Mouse (Mus musculus): ENCODE data around the gene Dlst. TPM values are rescaled to one million over a fixed set of nuclear protein-coding genes. Genes with fewer than 3 reads are reported as not detected.

Gene Dlst
- polyA plus RNA-seq (2014; fragmentation: Nextera tagmentation; extraction: Ambion mirVana) = 118 TPM in 2 replicates

DNA sequence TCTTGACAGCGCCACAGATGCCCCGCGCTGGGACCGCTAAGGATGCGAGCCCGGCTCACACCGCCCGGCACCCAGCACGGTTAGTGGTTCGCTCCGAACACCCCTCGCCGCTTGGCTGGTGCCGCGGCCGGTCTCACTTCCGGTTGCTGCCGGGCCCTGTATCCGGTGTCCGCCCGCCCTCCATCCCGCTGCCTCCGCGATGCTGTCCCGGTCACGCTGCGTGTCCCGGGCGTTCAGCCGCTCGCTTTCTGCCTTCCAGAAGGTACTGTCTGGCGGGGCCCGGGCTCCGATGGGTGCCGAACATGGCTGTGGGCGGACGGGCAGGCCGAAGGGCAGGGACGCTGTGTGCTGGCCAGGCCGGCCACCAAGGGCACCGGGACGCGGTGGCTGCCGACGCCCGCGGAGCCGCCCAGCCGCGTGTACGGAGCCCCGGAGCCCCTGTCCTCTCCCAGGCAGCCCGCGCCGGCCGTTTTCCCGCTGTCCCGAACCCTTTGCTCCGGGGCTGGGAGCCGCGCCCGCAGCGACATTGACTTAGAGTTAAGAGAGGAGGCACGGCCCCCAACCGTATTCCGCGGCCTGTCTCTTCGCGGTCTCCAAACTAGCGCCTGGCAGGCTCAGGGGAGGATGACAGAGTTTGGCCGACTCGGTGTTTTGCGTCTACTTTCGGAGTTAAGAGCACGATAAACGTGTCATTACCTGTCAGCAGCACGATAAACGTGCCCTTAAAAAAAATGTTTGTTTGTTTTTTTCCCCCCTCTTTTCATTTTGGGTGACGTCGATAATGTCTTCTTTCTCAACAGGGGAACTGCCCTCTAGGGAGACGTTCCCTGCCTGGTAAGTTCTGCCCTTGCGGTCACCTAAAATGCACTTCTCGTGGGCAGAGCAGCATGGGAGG lies at the start of gene Dlst, which contains the start of gene Prox2:
TSS of gene Dlst (plus strand) at position 136 of the 895 bp plus-strand sequence.
TSS of gene Prox2 (minus strand) at position 62 of the 895 bp plus-strand sequence.
- peaks cover 6% of the 10 kb centered on the region for H3K4me1 ChIP-seq (replicated peaks; ENCODE audit: control insufficient read depth, insufficient read depth, low read length)
- peak within 1 kb of the TSS; percentile 74; the same call in 1 of the 2 replicates for H3K27ac ChIP-seq (ENCODE audit: low read depth, low read length)
- H3K27me3 ChIP-seq (ENCODE audit: control insufficient read depth, insufficient read depth, low read length) = no peaks in the 10 kb centered on the region
- under 1% methylated on average over 81 of the region's 83 CpGs for WGBS
- H3K4me3 ChIP-seq (ENCODE audit: low read depth, low read length) = peak within 1 kb of the TSS; percentile 90
- peak; percentile 94 for ATAC-seq (replicated peaks; ENCODE audit: low FRiP score)
- DNase-seq (ENCODE audit: low spot score) = peak; percentile 94
- no peaks in the 10 kb centered on the region for H3K36me3 ChIP-seq (ENCODE audit: control insufficient read depth, insufficient read depth, low read length)
- H3K4me2 ChIP-seq (ENCODE audit: low read depth, low read length, severe bottlenecking) = peak within 1 kb of the TSS; percentile 81
- H3K9me3 ChIP-seq (ENCODE audit: control insufficient read depth, low read length) = no peaks in the 10 kb centered on the region
- H3K9ac ChIP-seq (ENCODE audit: low read length) = peak within 1 kb of the TSS; percentile 93

DNA sequence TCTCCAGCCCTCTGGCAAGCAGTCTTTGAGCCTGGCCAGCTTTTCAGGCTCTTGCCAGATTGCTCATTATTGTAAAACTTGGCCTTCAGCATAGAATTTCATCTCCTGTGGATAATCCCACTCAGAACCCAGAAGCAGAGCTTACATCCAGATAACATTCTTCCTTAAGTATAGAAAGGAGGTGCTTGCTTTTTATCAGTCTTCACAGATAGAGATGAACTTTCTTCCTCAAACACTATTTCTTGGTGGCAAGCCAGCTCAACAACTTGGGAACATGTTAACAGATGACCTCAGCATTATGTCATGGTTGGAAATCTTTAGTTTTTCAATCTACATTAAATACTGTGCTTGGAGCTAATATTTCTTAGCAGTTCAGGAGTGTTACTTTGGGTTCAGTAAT lies 39.6 kb upstream of the Dlst start:
- ATAC-seq (replicated peaks; ENCODE audit: low FRiP score) (no peak), DNase-seq (ENCODE audit: low spot score) (no peak)
- H3K36me3 ChIP-seq (ENCODE audit: control insufficient read depth, insufficient read depth, low read length) = peaks cover 3% of the 10 kb centered on the region; the same call in 1 of the 2 replicates
- no peak overlapping the region for H3K4me2 ChIP-seq (ENCODE audit: low read depth, low read length, severe bottlenecking)
- no peak overlapping the region for H3K27ac ChIP-seq (ENCODE audit: low read depth, low read length)
- no peaks in the 10 kb centered on the region for H3K4me1 ChIP-seq (replicated peaks; ENCODE audit: control insufficient read depth, insufficient read depth, low read length)
- no peaks in the 10 kb centered on the region for H3K27me3 ChIP-seq (ENCODE audit: control insufficient read depth, insufficient read depth, low read length)
- no peak overlapping the region for H3K4me3 ChIP-seq (ENCODE audit: low read depth, low read length)
- H3K9me3 ChIP-seq (ENCODE audit: control insufficient read depth, low read length) = no peaks in the 10 kb centered on the region
- no peak overlapping the region for H3K9ac ChIP-seq (ENCODE audit: low read length)

DNA sequence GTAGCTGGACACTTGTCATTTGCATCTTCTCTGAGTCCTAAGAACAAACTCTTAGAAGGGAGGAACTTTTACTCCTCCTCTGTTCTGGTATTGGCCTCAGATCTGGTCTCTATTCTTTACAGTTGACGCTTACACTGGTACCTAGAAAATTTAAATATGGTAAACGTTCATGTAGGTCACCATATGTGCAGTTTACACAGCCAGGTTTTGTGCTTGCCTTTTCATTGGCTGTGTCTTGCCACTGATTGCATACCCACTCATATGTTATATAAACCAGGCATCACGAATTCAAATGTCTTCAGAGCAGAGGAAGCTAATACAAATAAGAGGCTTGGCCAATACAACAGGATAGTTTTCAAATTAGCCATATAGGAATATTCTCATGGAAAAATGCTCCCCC lies 33.5 kb upstream of the Dlst start:
- WGBS = 90% methylated on average over 3 of the region's 3 CpGs
- H3K9me3 ChIP-seq (ENCODE audit: control insufficient read depth, low read length) = no peaks in the 10 kb centered on the region
- no peaks in the 10 kb centered on the region for H3K4me1 ChIP-seq (replicated peaks; ENCODE audit: control insufficient read depth, insufficient read depth, low read length)
- H3K4me3 ChIP-seq (ENCODE audit: low read depth, low read length) = no peak overlapping the region
- H3K9ac ChIP-seq (ENCODE audit: low read length) = no peak overlapping the region
- DNase-seq (ENCODE audit: low spot score) (no peak), ATAC-seq (replicated peaks; ENCODE audit: low FRiP score) (no peak)
- peaks cover 3% of the 10 kb centered on the region; the same call in 1 of the 2 replicates for H3K36me3 ChIP-seq (ENCODE audit: control insufficient read depth, insufficient read depth, low read length)
- H3K27me3 ChIP-seq (ENCODE audit: control insufficient read depth, insufficient read depth, low read length) = no peaks in the 10 kb centered on the region
- H3K4me2 ChIP-seq (ENCODE audit: low read depth, low read length, severe bottlenecking) = no peak overlapping the region
- H3K27ac ChIP-seq (ENCODE audit: low read depth, low read length) = no peak overlapping the region

GRCm38 (mm10) chr12:85084257-85084656 lies 26.4 kb upstream of the Dlst start:
- Histone ChIP-seq H3K9ac (ENCODE audit: low read length) (no peak overlapping the region), H3K4me2 (ENCODE audit: low read depth, low read length, severe bottlenecking) (no peak overlapping the region), H3K36me3 (ENCODE audit: control insufficient read depth, insufficient read depth, low read length) (no peaks in the 10 kb centered on the region; the same call in none of the 2 replicates), H3K27ac (ENCODE audit: low read depth, low read length) (no peak overlapping the region), H3K4me1 (replicated peaks; ENCODE audit: control insufficient read depth, insufficient read depth, low read length) (no peaks in the 10 kb centered on the region), H3K27me3 (ENCODE audit: control insufficient read depth, insufficient read depth, low read length) (no peaks in the 10 kb centered on the region), H3K4me3 (ENCODE audit: low read depth, low read length) (no peak overlapping the region), H3K9me3 (ENCODE audit: control insufficient read depth, low read length) (no peaks in the 10 kb centered on the region)
- 91% methylated on average over 2 of the region's 2 CpGs for WGBS
- ATAC-seq (replicated peaks; ENCODE audit: low FRiP score) (no peak), DNase-seq (ENCODE audit: low spot score) (no peak)

DNA sequence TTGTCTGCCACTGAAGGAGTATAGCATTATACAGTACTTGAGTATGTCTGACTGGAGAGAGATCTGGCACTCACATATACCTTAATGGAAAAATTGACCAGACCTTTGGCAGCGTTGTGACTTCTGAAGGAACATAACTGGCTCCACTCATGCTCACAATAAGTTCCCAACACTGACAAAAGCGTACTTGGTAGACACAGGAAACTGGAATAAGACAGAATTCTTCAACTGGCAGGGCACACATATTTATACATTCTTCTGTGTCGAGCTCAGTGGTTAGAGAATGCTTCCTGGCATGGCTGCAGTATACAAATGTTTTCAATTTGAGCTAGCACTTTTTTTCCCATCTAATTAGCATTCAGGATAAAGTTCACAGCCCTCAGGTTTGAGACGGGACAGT lies 25.7 kb upstream of the Dlst start:
- no peak overlapping the region for H3K4me2 ChIP-seq (ENCODE audit: low read depth, low read length, severe bottlenecking)
- no peak overlapping the region for H3K9ac ChIP-seq (ENCODE audit: low read length)
- H3K27ac ChIP-seq (ENCODE audit: low read depth, low read length) = no peak overlapping the region
- DNase-seq (ENCODE audit: low spot score) (no peak), ATAC-seq (replicated peaks; ENCODE audit: low FRiP score) (no peak)
- no peaks in the 10 kb centered on the region for H3K9me3 ChIP-seq (ENCODE audit: control insufficient read depth, low read length)
- WGBS = 83% methylated on average over 4 of the region's 4 CpGs
- no peak overlapping the region for H3K4me3 ChIP-seq (ENCODE audit: low read depth, low read length)
- H3K27me3 ChIP-seq (ENCODE audit: control insufficient read depth, insufficient read depth, low read length) = no peaks in the 10 kb centered on the region
- H3K4me1 ChIP-seq (replicated peaks; ENCODE audit: control insufficient read depth, insufficient read depth, low read length) = no peaks in the 10 kb centered on the region
- H3K36me3 ChIP-seq (ENCODE audit: control insufficient read depth, insufficient read depth, low read length) = no peaks in the 10 kb centered on the region; the same call in none of the 2 replicates

GRCm38 (mm10) chr12:85087845-85088244 lies 22.8 kb upstream of the Dlst start:
- WGBS = 94% methylated on average over 12 of the region's 12 CpGs
- Histone ChIP-seq H3K9ac (ENCODE audit: low read length) (no peak overlapping the region), H3K27ac (ENCODE audit: low read depth, low read length) (no peak overlapping the region), H3K4me1 (replicated peaks; ENCODE audit: control insufficient read depth, insufficient read depth, low read length) (no peaks in the 10 kb centered on the region), H3K9me3 (ENCODE audit: control insufficient read depth, low read length) (no peaks in the 10 kb centered on the region), H3K4me2 (ENCODE audit: low read depth, low read length, severe bottlenecking) (no peak overlapping the region), H3K27me3 (ENCODE audit: control insufficient read depth, insufficient read depth, low read length) (no peaks in the 10 kb centered on the region), H3K36me3 (ENCODE audit: control insufficient read depth, insufficient read depth, low read length) (no peaks in the 10 kb centered on the region; the same call in none of the 2 replicates), H3K4me3 (ENCODE audit: low read depth, low read length) (no peak overlapping the region)
- DNase-seq (ENCODE audit: low spot score) = no peak
- no peak for ATAC-seq (replicated peaks; ENCODE audit: low FRiP score)

DNA sequence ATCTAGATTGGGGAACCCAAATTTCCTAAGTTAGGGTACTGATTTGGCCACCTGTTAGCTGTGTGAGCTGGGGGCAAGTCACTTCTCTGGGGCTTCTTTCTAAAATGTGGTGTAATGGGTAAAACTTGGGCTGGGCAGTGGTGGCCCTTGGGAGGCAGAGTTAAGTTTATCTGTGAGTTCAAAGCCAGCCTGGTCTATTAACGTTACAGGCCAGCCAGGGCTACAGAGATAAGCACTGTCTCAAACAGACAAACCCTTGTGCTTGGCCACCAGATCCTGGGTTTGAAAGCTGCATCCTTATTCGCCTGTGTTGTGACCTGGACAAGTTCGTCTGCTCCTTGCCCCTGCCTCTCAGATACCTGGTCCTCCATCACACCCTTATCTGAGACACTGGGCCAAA lies 19.4 kb upstream of the Dlst start:
- no peak overlapping the region for H3K9ac ChIP-seq (ENCODE audit: low read length)
- H3K4me1 ChIP-seq (replicated peaks; ENCODE audit: control insufficient read depth, insufficient read depth, low read length) = no peaks in the 10 kb centered on the region
- no peak overlapping the region for H3K4me3 ChIP-seq (ENCODE audit: low read depth, low read length)
- 85% methylated on average over 3 of the region's 3 CpGs for WGBS
- H3K36me3 ChIP-seq (ENCODE audit: control insufficient read depth, insufficient read depth, low read length) = no peaks in the 10 kb centered on the region; the same call in none of the 2 replicates
- H3K9me3 ChIP-seq (ENCODE audit: control insufficient read depth, low read length) = no peaks in the 10 kb centered on the region
- no peak overlapping the region for H3K27ac ChIP-seq (ENCODE audit: low read depth, low read length)
- no peak overlapping the region for H3K4me2 ChIP-seq (ENCODE audit: low read depth, low read length, severe bottlenecking)
- ATAC-seq (replicated peaks; ENCODE audit: low FRiP score) = no peak
- DNase-seq (ENCODE audit: low spot score) = no peak
- H3K27me3 ChIP-seq (ENCODE audit: control insufficient read depth, insufficient read depth, low read length) = no peaks in the 10 kb centered on the region

- Histone ChIP-seq H3K4me3 (ENCODE audit: low read depth, low read length) (no peak overlapping the region), H3K4me2 (ENCODE audit: low read depth, low read length, severe bottlenecking) (no peak overlapping the region), H3K4me1 (replicated peaks; ENCODE audit: control insufficient read depth, insufficient read depth, low read length) (no peaks in the 10 kb centered on the region), H3K9ac (ENCODE audit: low read length) (no peak overlapping the region), H3K36me3 (ENCODE audit: control insufficient read depth, insufficient read depth, low read length) (no peaks in the 10 kb centered on the region; the same call in none of the 2 replicates), H3K27me3 (ENCODE audit: control insufficient read depth, insufficient read depth, low read length) (no peaks in the 10 kb centered on the region), H3K27ac (ENCODE audit: low read depth, low read length) (no peak overlapping the region), H3K9me3 (ENCODE audit: control insufficient read depth, low read length) (no peaks in the 10 kb centered on the region)
- ATAC-seq (replicated peaks; ENCODE audit: low FRiP score) (no peak), DNase-seq (ENCODE audit: low spot score) (peak; percentile 77)
- 7% methylated on average over 3 of the region's 3 CpGs for WGBS
These were observed 18.4 kb upstream of the Dlst start for GRCm38 (mm10) chr12:85092214-85092613.
